Mouse (Mus musculus) ovary, adult 10 weeks (tissue): ENCODE measurements around the gene Tmem176b. TPM values are rescaled to one million over a fixed set of nuclear protein-coding genes. Genes with fewer than 3 reads are reported as not detected.

Experiments used
- polyA plus RNA-seq: library from polyadenylated mRNA; stranded (reverse); fragments of 350-450 nt; fragmentation: Illumina TruSeq; extraction: RNeasy Lipid Tissue Mini Kit (QIAGEN cat#74804); gene quantifications from one replicate; pipeline ENCODE4 v1.2.3, GENCODE M21; 2014

The Tmem176b gene
- polyA plus RNA-seq: 45.4 TPM

DNA sequence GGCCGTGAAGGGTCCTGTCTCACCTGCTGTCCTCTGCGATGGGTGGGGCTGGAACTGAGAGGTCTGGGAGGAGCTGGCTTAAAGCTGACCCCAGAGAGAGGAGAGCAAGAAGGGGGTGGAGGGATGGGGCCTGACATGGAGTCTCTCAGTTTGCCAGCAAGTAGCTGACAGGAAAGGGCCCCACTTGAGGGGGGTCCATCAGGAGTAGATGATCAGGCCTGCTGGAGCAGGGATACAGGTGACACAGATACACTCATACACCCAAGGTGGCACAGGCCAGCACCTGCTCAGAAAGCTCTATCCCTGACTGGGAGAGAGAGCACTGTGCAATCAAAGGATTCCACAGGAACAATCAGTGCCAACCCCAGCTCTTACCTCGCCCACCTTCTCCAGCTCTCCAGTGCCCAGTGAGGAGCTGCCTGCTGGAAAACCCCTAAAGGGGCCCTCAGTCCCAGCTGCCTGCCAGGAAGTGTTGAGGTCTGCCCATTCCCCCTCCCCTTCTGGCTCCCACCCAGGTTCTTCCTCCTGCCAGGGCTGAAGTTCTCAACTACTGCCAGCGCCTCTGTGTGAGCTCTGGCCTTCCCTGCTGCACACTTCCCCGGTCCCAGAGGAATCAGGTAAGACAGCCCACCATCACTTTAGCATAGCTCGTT is at the start of gene Tmem176b:
Gene Tmem176b, minus strand, starts transcription at position 524 of the 653 bp plus-strand sequence.

DNA sequence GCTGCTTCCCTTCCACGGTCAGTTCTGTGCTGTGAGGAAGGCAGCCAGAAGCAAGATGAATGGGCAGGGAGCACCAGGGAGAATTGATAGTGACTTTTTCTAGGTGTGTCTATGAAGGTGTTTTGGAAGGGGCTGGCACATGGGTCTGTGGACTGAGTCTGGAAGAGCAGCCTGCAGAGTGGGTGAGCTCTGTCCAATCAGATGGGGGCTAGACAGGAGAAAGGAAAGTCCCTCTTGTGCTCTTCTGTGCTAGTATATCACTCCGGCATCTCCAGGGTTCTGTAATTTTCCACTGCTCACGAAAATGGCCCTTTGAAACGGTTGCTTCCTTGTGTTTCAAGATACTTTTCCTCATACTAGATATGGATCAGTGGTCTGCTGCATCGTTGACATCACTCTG is 31.3 kb upstream of the Tmem176b start, which contains the start of gene Aoc1:
Gene Aoc1, plus strand, starts transcription at position 301 of the 400 bp plus-strand sequence.

DNA sequence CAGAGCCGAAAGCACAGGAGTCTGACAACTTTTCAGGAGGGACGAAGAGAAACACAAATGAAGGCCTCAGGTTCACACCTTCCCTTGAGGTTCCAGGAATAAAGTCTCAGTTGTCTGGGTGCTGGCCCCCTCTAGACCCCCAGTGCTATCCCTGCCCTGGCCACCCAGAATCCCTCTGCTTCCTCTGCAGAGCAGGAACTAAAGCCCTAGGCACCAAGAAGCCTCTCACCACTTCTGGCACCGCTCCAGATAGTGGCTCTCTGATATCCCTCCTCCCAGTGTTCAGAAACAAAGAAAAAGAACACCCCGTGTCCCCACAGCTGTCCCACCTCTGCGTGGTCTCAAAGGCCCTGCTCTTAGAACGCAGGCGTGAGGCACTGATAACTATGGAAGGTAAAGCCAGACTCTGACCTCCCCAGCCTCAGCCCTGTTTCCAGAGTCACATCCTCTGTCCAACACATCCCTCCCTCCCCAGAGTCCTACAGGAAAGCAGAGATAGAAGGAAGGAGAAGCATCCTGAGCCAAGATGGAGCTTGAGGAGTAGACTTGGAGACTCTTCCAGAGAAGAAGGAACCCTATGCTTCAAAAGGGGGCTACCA is 826 bp downstream of the Tmem176b start, which contains the start of gene Tmem176a:
Gene Tmem176a, plus strand, starts transcription at position 549 of the 599 bp plus-strand sequence.

Other genes with a start within 250 kb of the Tmem176b start
- 17.6 TPM for gene Repin1, start 247.6 kb downstream of the Tmem176b start, polyA plus RNA-seq
- gene Gm44965, start 247.6 kb downstream of the Tmem176b start, polyA plus RNA-seq: not detected
- gene Zfp775, start 239.4 kb downstream of the Tmem176b start, polyA plus RNA-seq: 0.46 TPM
- gene AI854703, start 214.7 kb downstream of the Tmem176b start, polyA plus RNA-seq: 0.86 TPM
- gene Gimap8, start 194.3 kb downstream of the Tmem176b start, polyA plus RNA-seq: 10.5 TPM
- 23.7 TPM for gene Gimap9, start 165.4 kb downstream of the Tmem176b start, polyA plus RNA-seq
- 67.1 TPM for gene Gimap4, start 156.9 kb downstream of the Tmem176b start, polyA plus RNA-seq
- 42.7 TPM for gene Gimap6, start 133.3 kb downstream of the Tmem176b start, polyA plus RNA-seq
- gene Gm28053, start 122.9 kb downstream of the Tmem176b start, polyA plus RNA-seq: not detected
- 0.63 TPM for gene Gimap7, start 122.9 kb downstream of the Tmem176b start, polyA plus RNA-seq
- 0.83 TPM for gene Gimap1, start 102.4 kb downstream of the Tmem176b start, polyA plus RNA-seq
- gene Gimap5, start 95.3 kb downstream of the Tmem176b start, polyA plus RNA-seq: 4.7 TPM
- gene Gimap3, start 70.6 kb downstream of the Tmem176b start, polyA plus RNA-seq: 2.7 TPM
- gene Tmem176a, start 577 bp downstream of the Tmem176b start, polyA plus RNA-seq: 202 TPM
- 3.1 TPM for gene Aoc1, start 31.4 kb upstream of the Tmem176b start, polyA plus RNA-seq
- gene 1600015I10Rik, start 88.4 kb upstream of the Tmem176b start, polyA plus RNA-seq: not detected
- gene Doxl2, start 133.5 kb upstream of the Tmem176b start, polyA plus RNA-seq: not detected
- not detected for gene Svs1, start 145.4 kb upstream of the Tmem176b start, polyA plus RNA-seq
- gene Gpnmb, start 195.1 kb upstream of the Tmem176b start, polyA plus RNA-seq: 23.3 TPM
- 21.9 TPM for gene Malsu1, start 232.3 kb upstream of the Tmem176b start, polyA plus RNA-seq